Mouse (Mus musculus) layer of hippocampus, postnatal 10 days (tissue): ENCODE results near the gene Jmjd4. TPM values are rescaled to one million over a fixed set of nuclear protein-coding genes. Genes with fewer than 3 reads are reported as not detected.

Source experiments
- DNase-seq, 2 experiments: peaks; one replicate each; pipeline ENCODE4 v3.0.0; 2021; ENCODE audit warnings: low spot score in 2 of 2
- total RNA-seq, 2 experiments: library from RNA; stranded (reverse); gene quantifications; 2 replicates each; pipeline ENCODE4 v1.2.3; 2021

Gene Jmjd4
- total RNA-seq, 2 experiments from 2014 or later = 30.3 to 30.6 TPM

DNA sequence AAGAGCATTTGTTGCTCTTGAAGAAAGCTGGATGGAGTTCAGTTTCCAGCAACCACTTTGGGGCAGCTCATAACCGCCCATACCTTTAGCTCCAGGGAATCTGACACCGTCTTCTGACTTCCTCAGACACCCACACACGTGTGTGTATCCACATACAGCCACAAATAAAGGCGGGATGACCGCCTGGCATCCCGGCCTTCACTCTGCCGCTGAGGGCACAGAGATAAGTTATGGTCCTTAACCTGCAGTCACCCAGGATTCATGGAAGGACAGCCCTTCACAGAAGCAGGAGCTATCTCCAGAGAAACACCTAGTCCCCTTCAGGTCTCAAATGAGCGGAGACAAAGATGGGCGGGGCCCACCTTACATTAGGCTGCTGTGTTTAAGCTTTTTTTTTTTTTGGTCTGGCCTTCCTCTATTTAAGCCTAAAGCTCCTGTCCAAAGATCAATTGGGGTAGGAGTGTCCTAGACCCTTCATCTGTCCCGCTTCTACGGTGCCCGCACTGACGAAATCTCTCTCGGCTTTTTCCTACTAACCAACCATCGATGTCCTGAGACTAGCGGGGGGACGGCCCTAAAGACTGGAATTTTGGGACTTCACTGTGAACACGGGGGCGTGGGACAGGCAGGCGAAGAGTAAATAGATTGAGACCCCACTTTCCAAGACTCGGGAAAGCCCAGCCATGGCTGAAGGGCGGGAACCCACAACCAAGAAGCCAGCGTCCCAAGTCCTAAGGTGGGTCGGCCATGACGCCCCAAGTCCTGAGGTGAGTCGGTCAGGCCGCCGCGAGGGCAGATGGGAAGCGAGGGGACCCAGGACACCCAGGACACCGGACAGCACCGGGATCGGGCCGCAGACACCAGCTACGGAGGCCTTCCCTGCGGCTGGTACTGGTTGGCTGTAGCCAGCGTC lies 21.8 kb downstream of the Jmjd4 start:
- DNase-seq = no peak

DNA sequence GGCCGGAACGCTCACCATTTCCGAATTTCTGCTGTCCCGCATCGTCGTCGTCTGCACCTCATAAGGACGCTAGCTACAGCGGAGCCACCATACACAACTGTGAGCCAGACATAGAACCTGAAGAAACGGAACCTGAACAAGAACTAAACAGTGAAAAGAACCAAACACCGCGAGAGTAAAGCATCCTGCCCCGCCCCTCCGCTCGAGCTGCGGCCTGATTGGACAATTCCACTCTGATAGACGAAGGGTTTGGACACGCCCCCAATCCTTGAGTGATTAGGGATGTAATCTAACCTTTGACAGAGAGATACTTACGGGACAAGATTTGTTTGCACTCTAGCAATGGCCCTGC lies 22.5 kb downstream of the Jmjd4 start, which contains the start of gene Zfp867:
Zfp867 (minus strand) TSS at position 149 of the 352 bp plus-strand sequence.
- DNase-seq = peak; percentile 89 to 90

DNA sequence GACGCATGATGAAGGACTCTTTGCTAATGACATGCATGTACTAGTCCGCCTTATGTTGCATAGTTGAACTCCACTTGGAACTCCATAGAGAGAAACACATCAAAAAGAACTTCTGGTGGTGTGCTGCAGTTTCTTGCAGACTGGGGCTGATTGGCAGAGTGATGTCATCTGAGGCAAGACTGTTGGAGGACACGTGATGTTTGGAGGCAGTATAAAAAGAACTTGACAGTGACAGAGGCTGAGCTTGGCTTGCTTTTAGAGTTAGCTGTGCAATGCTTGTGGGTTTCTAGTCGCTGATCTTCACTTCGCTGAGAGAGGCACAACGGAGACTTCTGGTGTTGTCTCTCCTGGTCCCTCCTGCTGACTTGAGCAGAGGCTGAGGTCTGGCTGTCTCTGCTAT lies 27.4 kb downstream of the Jmjd4 start:
- no peak for DNase-seq

DNA sequence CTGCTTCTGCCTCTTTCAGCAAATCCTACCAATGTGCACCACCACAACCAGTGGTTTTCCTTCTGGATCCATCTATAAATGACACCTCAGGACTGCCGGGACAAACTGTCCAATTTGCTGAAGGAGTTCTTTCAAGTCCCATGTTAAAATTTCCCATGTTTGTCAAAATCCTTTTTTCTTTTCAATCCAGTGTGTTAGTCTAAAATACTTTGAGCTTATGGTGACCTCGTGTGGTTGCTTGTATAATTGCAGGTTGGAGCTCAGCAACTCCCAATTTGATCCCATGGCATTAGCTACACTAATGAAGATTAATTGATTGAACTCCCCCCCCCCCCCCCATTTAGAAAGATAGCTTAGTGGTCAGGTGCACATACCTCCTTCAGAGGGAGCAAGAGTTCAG lies 33.4 kb downstream of the Jmjd4 start:
- peak; percentile 62 to 72 for DNase-seq

DNA sequence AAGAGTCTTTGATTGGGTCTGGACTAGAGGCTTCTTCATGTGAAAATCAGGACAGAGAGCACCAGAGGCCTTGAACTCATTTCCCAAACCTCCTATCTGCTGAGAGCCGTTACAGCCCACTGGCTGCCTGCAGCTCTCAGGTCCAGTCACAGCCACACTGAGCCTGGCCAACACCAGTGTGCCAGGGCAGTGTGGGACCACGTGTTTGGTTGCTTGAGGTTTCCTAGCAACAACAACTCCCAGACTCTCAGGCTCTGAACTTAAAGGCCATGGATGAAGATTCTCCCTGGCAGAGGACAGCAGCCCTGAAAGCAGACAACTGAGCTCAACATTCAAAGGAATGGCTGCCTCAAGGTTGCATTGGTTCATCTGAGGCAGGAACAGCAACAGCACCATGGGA lies 35.8 kb downstream of the Jmjd4 start:
- DNase-seq = no peak

DNA sequence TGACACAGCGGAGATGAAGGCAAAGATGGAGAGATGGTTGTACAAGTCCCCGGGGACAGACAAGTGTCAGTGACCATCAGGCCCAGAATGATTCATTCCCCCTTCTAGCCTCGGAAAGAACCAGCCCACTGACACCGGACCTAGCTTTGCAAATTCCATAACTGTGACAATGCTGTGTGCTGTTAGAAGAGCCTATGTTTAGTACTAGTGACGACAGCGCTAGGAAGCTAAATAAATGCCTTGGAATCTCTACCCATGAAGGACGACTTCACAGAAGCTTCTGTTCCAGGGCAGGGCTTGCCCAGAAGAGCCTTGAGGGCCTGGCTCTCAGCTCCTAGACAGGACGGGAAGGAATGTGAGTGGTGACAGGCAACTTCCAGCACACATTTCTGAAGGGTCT lies 36.4 kb downstream of the Jmjd4 start:
- DNase-seq = no peak

DNA sequence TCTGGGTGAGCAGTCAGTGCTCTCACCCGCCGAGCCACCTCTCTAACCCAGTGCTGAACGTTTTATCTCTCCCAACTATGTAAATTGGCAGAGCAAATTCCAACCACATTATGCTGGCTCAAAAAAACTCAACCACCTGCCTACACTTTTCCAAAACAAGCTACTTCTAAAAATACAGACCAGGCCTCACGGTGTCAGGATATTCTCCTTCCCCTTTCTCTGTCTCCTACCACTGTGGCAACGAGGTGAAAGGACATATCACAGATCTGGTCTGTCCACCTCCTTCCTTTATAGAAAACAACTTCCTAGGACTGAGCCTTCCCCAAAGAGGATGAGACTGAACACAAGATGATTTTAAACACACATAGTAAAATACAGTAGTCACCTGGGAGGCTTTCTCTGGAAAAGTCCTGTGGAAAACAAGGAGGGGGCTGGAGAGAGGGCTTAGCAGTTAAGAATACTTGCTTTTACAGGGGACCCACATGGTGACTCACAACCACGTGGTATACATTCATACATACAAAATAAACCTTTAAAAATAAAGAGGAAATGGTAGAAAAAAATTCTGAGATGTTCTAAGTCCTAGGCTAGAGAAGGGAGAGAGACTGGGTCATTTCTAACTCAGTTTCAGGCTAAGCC lies 46.9 kb downstream of the Jmjd4 start:
- no peak for DNase-seq

DNA sequence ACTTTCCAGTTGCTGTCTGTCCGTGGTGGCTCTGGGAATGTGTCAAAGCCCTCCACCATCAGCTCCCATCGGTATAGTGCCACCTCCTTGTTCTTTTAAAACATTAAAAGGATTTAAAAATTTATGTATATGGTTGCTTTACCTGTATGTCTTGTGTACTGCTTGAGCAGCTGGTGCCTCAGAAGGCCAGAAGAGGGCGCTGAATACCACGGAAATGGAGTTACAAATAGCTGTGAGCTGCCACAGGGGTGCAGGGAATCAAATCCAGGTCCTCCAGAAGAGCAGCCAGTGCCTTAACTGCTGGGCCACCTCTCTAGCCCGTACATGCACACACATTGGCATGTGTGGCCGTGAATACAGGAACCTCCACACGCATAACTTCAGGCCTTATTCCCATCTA lies 47.9 kb downstream of the Jmjd4 start:
- no peak for DNase-seq

DNA sequence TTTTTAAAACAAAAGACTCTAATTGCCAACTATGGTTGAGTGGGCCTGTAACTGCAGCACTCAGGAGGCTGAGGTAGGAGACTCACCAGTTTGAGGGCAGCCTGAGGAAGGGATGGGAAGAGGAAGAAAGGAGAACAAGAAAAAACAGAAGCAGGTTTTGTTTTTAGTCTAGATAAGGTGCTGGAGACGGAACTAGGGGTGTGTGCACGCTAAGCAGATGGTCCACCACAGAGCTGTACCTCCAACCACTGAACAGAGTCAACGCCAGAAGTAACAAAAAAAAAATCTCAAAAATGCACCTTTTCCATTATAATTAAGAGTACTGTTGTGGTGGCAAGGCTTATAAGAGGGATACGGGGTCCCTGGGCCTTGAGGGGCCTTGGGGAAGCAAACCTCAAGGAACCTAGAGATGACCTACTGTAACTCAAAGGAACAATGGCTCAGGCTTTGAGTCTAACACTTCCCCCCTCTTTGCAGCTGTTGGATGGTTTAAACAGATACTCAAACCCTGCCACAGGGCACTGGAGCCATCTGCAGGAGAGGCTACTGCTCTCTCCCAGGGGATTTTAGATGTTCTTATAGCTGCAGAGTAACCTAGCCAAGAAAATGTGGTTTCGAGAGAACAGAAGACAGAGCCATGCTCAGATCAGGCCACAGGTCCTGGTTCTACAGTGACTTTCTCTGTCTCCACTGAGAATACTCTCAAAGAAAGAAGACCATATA lies 52.3 kb downstream of the Jmjd4 start:
- DNase-seq = no peak

DNA sequence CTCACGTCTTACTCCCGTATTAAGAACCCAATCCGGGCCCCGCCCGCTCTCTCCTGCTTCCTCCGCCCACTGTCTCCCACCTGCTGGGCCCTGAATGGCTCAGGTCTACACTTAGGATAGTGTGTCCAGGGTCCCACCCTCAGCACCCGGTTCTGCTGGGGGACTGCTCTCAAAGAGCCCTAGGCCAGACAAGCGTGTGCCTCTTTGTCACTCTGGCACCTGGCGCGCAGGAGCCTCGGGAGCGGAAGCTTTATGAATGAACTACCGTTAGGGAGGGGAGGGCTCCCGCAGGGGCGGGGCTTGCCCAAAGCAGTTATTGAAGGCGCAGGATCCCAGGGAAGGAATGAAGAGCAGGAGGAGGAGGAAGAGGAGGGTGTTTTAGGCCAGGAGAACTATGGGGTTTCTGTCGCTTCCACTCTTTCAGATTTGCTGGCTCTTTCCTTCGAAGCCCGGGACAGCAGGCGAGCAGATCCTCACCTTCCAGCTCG lies 55.5 kb downstream of the Jmjd4 start:
- peak; percentile 51 to 61 for DNase-seq

DNA sequence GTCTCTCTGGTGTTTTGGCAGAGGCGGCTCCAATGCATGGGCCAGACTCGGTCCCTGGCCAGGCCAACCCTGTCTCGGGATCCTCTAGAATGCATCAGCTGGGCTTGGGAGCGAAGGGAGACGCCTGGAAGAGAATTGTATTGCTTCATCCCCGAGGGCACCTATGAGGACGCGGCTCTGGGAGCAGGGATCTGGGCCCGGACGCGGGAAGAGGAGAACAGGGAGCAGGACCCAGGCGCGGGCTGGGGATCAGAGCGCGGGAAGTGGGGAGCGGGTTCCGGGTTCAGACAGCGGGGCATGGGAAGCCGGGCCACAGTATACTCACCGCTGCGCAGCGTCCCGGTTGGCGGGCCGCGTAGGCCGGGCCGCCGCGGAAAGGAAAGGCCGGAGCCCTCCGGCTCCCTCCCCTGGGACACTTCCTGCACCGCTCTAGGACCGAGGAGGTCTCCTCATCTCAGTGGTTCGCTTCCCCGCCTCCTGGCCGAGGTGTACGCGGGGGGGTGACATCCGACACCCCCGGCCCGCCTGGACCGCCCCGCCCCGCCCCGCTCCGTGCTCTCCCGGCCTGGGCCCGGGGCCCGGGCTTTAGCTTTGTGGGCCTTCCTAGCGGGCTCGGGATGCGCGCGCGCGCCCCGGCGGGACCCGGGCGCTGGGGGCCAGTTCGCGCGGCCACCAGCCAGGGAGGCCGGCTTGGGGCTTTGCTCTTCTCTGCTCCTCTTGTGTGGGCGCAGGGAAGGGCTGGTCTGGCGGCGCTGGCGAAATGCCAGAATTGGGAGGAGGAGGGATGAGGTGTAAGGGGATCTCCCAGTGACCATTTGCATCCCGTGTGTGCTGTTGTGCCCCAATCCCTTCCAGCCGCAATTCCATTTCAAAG lies 56.2 kb downstream of the Jmjd4 start:
- DNase-seq = peak; percentile 82 to 86

DNA sequence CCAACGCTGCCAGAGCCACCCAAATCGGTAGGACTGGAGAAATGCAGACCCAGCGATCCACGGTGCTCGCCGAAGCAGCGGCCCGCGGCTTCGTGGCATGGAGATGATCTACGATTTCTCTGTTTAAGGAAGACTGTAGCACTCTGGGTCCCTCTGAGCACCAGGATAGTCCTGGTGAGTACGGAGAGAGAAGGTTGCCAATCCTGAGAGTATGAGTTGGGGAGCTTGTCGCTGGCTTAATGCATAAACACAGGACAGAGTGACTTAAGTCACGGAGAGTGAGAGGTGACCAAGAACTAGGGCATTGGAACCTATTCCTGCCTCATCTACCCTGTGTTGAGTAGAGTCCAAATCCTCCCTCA lies 56.8 kb downstream of the Jmjd4 start:
- no peak for DNase-seq

Other genes starting within 250 kb of the Jmjd4 start
- gene Mrpl55, start 247.6 kb upstream of the Jmjd4 start, total RNA-seq = 10 to 100 TPM; 39.6 to 40.9 TPM
- gene 2310033P09Rik, start 241.7 kb upstream of the Jmjd4 start, total RNA-seq = 10 to 100 TPM; 24.7 to 25.5 TPM
- gene Arf1, start 221.8 kb upstream of the Jmjd4 start, total RNA-seq = 100 to 1,000 TPM; 445 to 470 TPM
- not detected for gene Wnt3a, start 159.3 kb upstream of the Jmjd4 start, total RNA-seq
- gene Wnt9a, start 143.1 kb upstream of the Jmjd4 start, total RNA-seq = 1 to 10 TPM; 2.7 to 2.9 TPM
- not detected for gene Prss38, start 74.4 kb upstream of the Jmjd4 start, total RNA-seq
- 100 to 1,000 TPM; 307 to 329 TPM for gene Snap47, start 1.1 kb downstream of the Jmjd4 start, total RNA-seq
- 1 to 10 TPM; 4.2 to 5.0 TPM for gene Zfp867, start 22.4 kb downstream of the Jmjd4 start, total RNA-seq
- gene Zkscan17, start 76.7 kb downstream of the Jmjd4 start, total RNA-seq = 10 to 100 TPM; 13.1 to 15.1 TPM
- gene Nlrp3, start 91.5 kb downstream of the Jmjd4 start, total RNA-seq = 1 to 10 TPM; 1.0 TPM
- not detected for gene Olfr222, start 126.2 kb downstream of the Jmjd4 start, total RNA-seq
- not detected for gene Olfr223, start 143.2 kb downstream of the Jmjd4 start, total RNA-seq
- 100 to 1,000 TPM; 240 to 256 TPM for gene Mprip, start 211.3 kb downstream of the Jmjd4 start, total RNA-seq